Mouse (Mus musculus) E14TG2a.4 (cell line): ENCODE data around the gene Yy2.

Experiments
- H3K27me3 ChIP-seq: 2 replicates; pipeline ENCODE4 v1.6.1; 2014; ENCODE audit warnings: low read length, control low read depth; ENCODE audit not compliant: insufficient read depth
- H3K36me3 ChIP-seq: 2 replicates; pipeline ENCODE4 v1.6.1; 2014; ENCODE audit warnings: low read length, control low read depth; ENCODE audit not compliant: insufficient read depth
- H3K4me1 ChIP-seq: replicated peaks from 2 replicates; pipeline ENCODE4 v1.6.1; 2014; ENCODE audit warnings: low read depth, low read length, control low read depth
- H3K4me3 ChIP-seq: replicated peaks from 2 replicates; pipeline ENCODE4 v1.5.1; 2014; ENCODE audit warnings: mild to moderate bottlenecking, low read length
- H3K9me3 ChIP-seq: 2 replicates; pipeline ENCODE4 v1.6.1; 2014; ENCODE audit warnings: low read length, control low read depth
- CTCF ChIP-seq: conservative IDR thresholded peaks from 2 replicates; pipeline ENCODE4 v1.5.1; 2014; ENCODE audit warnings: low read length
- NANOG ChIP-seq: IDR thresholded peaks from 2 replicates; pipeline ENCODE4 v1.6.1; 2014; ENCODE audit warnings: borderline replicate concordance, low read length, mixed read lengths
- POU5F1 ChIP-seq: IDR thresholded peaks from 2 replicates; pipeline ENCODE4 v1.6.1; 2014; ENCODE audit warnings: low read length, borderline replicate concordance

Yy2 gene

GRCm38 (mm10) chrX:157587001-157587400 is 18.2 kb upstream of the Yy2 start:
- Histone ChIP-seq H3K4me3 (no peak overlapping the region), H3K27me3 (no peaks in the 10 kb centered on the region), H3K4me1 (peaks cover 21% of the 10 kb centered on the region), H3K9me3 (no peaks in the 10 kb centered on the region), H3K36me3 (peaks cover 47% of the 10 kb centered on the region)
- TF ChIP-seq CTCF, result no peak
- TF ChIP-seq POU5F1, result no peak
- TF ChIP-seq NANOG, result no peak

- TF ChIP-seq NANOG (no peak), CTCF (no peak), POU5F1 (no peak)
- Histone ChIP-seq H3K36me3 (peaks cover 51% of the 10 kb centered on the region), H3K4me3 (no peak overlapping the region), H3K9me3 (no peaks in the 10 kb centered on the region), H3K4me1 (peaks cover 27% of the 10 kb centered on the region), H3K27me3 (no peaks in the 10 kb centered on the region)
Measured at GRCm38 (mm10) chrX:157586397-157586796, 17.6 kb upstream of the Yy2 start.

GRCm38 (mm10) chrX:157579108-157579614 is 10.4 kb upstream of the Yy2 start:
- Histone ChIP-seq H3K4me3 (0 out of 2 replicates have a peak overlapping the region, but pooled peaks have one; percentile 17), H3K4me1 (peaks cover 43% of the 10 kb centered on the region), H3K27me3 (no peaks in the 10 kb centered on the region), H3K36me3 (peaks cover 40% of the 10 kb centered on the region), H3K9me3 (no peaks in the 10 kb centered on the region)
- TF ChIP-seq NANOG (peak; percentile 65), POU5F1 (no peak)

- TF ChIP-seq CTCF (no peak), NANOG (no peak), POU5F1 (no peak)
- H3K4me1 ChIP-seq, result peaks cover 14% of the 10 kb centered on the region
- peaks cover 39% of the 10 kb centered on the region for H3K36me3 ChIP-seq
- H3K27me3 ChIP-seq, result no peaks in the 10 kb centered on the region
- no peaks in the 10 kb centered on the region for H3K9me3 ChIP-seq
- H3K4me3 ChIP-seq, result no peak overlapping the region
Measured at GRCm38 (mm10) chrX:157574683-157575082, 5.9 kb upstream of the Yy2 start.

GRCm38 (mm10) chrX:157563794-157564193 is 5.0 kb downstream of the Yy2 start:
- H3K4me1 ChIP-seq, result peaks cover 13% of the 10 kb centered on the region
- TF ChIP-seq POU5F1, result no peak
- TF ChIP-seq CTCF, result peak; percentile 38

GRCm38 (mm10) chrX:157547082-157547481 is 21.7 kb downstream of the Yy2 start:
- TF ChIP-seq CTCF, result no peak
- Histone ChIP-seq H3K36me3 (peaks cover 5% of the 10 kb centered on the region), H3K4me1 (peaks cover 27% of the 10 kb centered on the region), H3K4me3 (no peak overlapping the region), H3K9me3 (no peaks in the 10 kb centered on the region), H3K27me3 (no peaks in the 10 kb centered on the region)

More at GRCm38 (mm10) chrX:157563794-157564193, 5.0 kb downstream of the Yy2 start:
- no peaks in the 10 kb centered on the region for H3K9me3 ChIP-seq
- peaks cover 29% of the 10 kb centered on the region for H3K36me3 ChIP-seq
- H3K4me3 ChIP-seq, result no peak overlapping the region
- H3K27me3 ChIP-seq, result no peaks in the 10 kb centered on the region
